Mouse (Mus musculus) duodenum, adult 2 months (tissue): ENCODE measurements around the gene Hist1h4h. TPM values are rescaled to one million over a fixed set of nuclear protein-coding genes. Genes with fewer than 3 reads are reported as not detected.

Experiments used
- polyA plus RNA-seq: library from polyadenylated mRNA; depleted of rRNA; stranded (reverse); fragments of >200 nt; gene quantifications from 2 replicates; pipeline ENCODE4 v1.2.3, GENCODE M21; 2012; ENCODE audit warnings: low replicate concordance; rRNA removed

Gene Hist1h4h
- polyA plus RNA-seq = 12.7 and 22.9 TPM in 2 replicates

DNA sequence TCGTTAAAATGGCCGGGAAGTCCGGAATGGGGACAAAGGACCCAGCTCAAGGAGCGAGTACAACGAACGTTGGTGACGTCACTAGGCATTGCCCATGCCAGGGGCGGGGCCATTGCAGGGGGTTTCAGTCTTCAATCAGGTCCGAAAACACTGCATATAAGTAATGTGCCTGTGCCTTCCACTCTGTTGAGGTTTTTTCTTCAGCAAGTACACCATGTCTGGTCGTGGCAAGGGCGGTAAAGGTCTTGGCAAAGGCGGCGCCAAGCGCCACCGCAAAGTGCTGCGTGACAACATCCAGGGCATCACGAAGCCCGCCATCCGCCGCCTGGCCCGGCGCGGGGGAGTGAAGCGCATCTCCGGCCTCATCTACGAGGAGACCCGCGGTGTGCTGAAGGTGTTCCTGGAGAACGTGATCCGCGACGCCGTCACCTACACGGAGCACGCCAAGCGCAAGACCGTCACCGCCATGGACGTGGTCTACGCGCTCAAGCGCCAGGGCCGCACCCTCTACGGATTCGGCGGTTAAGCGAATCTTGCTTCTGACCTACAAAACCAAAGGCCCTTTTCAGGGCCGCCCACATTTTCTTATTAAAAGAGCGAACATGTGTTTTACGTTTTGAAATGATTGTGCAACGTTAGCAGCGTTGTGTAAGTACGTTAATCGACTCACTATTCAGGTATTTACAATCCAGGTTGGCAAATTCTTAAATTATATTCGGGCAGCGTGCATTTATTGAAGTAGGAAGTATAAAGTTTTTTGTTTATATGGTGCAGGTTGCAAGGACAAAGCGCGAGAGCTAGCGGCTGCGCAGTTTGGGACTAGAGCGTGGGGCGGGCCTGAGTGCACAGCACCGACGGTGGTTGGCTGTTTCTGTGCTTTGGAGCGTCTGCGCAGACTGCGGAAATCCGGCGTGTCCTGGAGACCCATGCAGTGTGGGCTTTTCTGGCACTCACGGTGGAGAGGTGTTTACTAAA lies at the start of gene Hist1h4h:
Hist1h4h (plus strand) TSS at position 150 of the 975 bp plus-strand sequence.

GRCm38 (mm10) chr13:23488400-23489322 lies 42.2 kb upstream of the Hist1h4h start, which contains the start of gene Btn2a2:
TSS of gene Btn2a2 (minus strand) at chr13:23488857.

DNA sequence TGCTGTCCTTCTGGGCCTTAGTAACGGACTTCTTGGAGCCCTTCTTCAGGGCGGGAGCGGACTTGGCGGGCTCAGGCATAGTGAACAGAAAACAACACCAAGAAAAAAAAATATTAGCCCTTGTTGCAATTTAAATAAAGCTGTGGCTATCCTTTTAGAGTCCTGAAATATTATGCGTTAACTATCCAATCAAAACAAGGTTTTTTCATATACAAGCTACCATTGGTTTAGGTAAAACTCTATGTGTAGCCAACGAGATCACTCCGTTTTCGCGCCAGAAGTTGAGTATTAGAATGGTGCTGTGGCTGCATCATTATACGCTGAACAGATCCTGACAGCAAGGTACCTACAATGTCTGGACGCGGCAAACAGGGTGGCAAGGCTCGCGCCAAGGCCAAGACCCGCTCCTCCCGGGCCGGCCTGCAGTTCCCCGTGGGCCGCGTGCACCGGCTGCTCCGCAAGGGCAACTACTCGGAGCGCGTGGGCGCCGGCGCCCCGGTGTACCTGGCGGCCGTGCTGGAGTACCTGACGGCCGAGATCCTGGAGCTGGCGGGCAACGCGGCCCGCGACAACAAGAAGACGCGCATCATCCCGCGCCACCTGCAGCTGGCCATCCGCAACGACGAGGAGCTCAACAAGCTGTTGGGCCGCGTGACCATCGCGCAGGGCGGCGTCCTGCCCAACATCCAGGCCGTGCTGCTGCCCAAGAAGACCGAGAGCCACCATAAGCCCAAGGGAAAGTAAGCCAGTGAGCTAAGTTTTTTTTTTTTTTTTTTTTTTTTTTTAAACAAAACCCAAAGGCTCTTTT lies 2.9 kb downstream of the Hist1h4h start, which contains the start of gene Hist1h2af:
Hist1h2af (plus strand) TSS at position 347 of the 808 bp plus-strand sequence.

GRCm38 (mm10) chr13:23535137-23536075 lies 4.6 kb downstream of the Hist1h4h start, which contains the start of gene Hist1h3g:
TSS of gene Hist1h3g (plus strand) at chr13:23535422.

GRCm38 (mm10) chr13:23542999-23543607 lies 12.3 kb downstream of the Hist1h4h start, which contains the start of gene Hist1h2bh:
TSS of gene Hist1h2bh (minus strand) at chr13:23543392.

GRCm38 (mm10) chr13:23543965-23544786 lies 13.3 kb downstream of the Hist1h4h start, which contains the start of gene Hist1h3f:
TSS of gene Hist1h3f (plus strand) at chr13:23544052.

GRCm38 (mm10) chr13:23551146-23551834 lies 20.4 kb downstream of the Hist1h4h start, which contains the start of gene Hist1h4f:
TSS of gene Hist1h4f (minus strand) at chr13:23551648.

DNA sequence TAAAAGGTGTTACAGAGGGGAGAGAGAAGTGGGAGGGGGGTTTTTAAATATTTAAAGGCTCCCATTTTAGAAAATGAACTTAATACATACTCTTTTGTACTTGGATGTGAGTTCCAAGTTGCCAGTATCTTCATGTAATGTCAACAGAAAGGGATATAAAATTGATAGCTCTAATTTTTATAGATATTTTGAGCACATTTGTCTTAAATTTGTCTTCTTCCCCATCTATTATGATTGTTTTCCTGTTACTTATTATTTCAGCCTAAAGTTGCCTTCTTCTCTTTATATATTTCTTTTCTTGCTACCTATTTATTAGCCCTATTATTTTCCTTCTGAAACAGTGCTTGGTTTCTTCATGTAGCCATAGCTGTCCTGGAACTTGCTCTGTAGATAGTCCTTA lies 22.1 kb downstream of the Hist1h4h start, which contains the start of gene Hist1h1d:
Hist1h1d (plus strand) TSS at position 301 of the 400 bp plus-strand sequence.

GRCm38 (mm10) chr13:23561883-23562659 lies 31.2 kb downstream of the Hist1h4h start, which contains the start of gene Hist1h3e:
TSS of gene Hist1h3e (minus strand) at chr13:23562369.

DNA sequence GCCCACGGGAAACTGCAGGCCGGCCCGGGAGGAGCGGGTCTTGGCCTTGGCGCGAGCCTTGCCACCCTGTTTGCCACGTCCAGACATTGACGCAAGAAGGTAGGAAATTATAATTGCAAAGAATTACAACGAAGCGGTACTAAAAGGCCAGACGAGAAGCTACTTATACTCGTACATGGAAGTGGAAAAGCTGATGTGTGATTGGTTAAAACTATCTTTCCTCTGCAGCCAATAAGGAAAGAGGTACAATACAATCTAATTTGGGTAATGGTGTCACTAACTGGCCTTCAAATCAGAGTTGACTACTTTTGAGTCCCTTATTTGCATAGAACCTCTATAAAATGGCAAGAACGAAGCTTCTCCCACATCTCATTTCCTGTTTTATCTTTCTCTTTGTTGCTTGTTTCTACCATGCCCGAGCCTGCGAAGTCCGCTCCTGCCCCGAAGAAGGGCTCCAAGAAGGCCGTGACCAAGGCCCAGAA lies 40.2 kb downstream of the Hist1h4h start, which contains the start of the genes Hist1h2ae and Hist1h2bg:
Hist1h2ae (minus strand) TSS at position 199 of the 482 bp plus-strand sequence.
Hist1h2bg (plus strand) TSS at position 375 of the 482 bp plus-strand sequence.

DNA sequence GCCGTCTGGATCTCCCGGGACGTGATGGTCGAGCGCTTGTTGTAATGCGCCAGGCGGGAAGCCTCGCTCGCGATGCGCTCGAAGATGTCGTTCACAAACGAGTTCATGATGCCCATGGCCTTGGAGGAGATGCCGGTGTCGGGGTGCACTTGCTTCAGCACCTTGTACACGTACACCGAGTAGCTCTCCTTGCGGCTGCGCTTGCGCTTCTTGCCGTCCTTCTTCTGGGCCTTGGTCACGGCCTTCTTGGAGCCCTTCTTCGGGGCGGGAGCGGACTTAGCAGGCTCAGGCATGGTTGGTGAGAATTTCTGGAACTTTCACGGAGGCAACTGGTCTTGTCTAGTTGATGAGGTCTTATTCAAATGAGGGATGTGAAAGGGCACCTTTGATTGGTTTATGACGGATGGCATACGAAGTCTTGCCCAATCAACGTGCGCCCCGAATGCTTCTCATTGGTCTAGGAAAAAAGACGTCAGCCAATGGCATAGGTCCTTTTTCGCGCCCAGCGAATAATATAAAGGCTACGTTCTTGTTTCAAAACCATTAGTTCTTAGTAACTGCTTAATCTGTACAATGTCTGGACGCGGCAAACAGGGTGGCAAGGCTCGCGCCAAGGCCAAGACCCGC lies 43.2 kb downstream of the Hist1h4h start, which contains the start of the genes Hist1h2bf and Hist1h2ad:
Hist1h2bf (minus strand) TSS at position 299 of the 627 bp plus-strand sequence.
Hist1h2ad (plus strand) TSS at position 484 of the 627 bp plus-strand sequence.

GRCm38 (mm10) chr13:23575271-23575851 lies 44.5 kb downstream of the Hist1h4h start, which contains the start of gene Hist1h3d:
TSS of gene Hist1h3d (plus strand) at chr13:23575763.

